Mouse (Mus musculus) heart, postnatal 10 days (tissue): ENCODE data around the gene Mfap3. TPM values are rescaled to one million over a fixed set of nuclear protein-coding genes. Genes with fewer than 3 reads are reported as not detected.
"Not testable (repeated sequence)": the region's sequence is repeated elsewhere in the genome, so short reads cannot be mapped to it uniquely, and the experiment has no call there.

Experiments
- DNase-seq, 2 experiments: peaks; one replicate each; pipeline ENCODE4 v3.0.0; 2021
- intact Hi-C: fragments of 180-260 bp; cut with DNase I; formaldehyde crosslinking; loops from one replicate; pipeline ENCODE4 v1.15.1; 2025
- total RNA-seq, 2 experiments: library from RNA; stranded (reverse); gene quantifications; 2 replicates each; pipeline ENCODE4 v1.2.3; 2021

The Mfap3 gene
- total RNA-seq, 2 experiments from 2014 or later = 23.9 to 24.2 TPM

GRCm38 (mm10) chr11:57527506-57527905 lies 9.0 kb downstream of the Mfap3 start:
- intact Hi-C loops = no loop called here
- DNase-seq = no peak

- intact Hi-C loops = no loop called here
- no peak for DNase-seq
Observed at GRCm38 (mm10) chr11:57529111-57529510, 10.6 kb downstream of the Mfap3 start.

GRCm38 (mm10) chr11:57531300-57531950 lies 13.0 kb downstream of the Mfap3 start:
- peak; percentile 10 to 17 for DNase-seq
- intact Hi-C loops = no loop called here

GRCm38 (mm10) chr11:57532306-57532705 lies 13.8 kb downstream of the Mfap3 start:
- no peak for DNase-seq
- intact Hi-C loops = no loop called here

- DNase-seq = no peak
- intact Hi-C loops = no loop called here
Observed at GRCm38 (mm10) chr11:57535912-57536311, 17.4 kb downstream of the Mfap3 start.

GRCm38 (mm10) chr11:57539841-57540418 lies 21.5 kb downstream of the Mfap3 start:
- DNase-seq = no peak
- intact Hi-C loops = no loop called here

GRCm38 (mm10) chr11:57540681-57541080 lies 22.2 kb downstream of the Mfap3 start:
- DNase-seq = no peak
- intact Hi-C loops = no loop called here

GRCm38 (mm10) chr11:57548618-57549550 lies 30.4 kb downstream of the Mfap3 start:
- DNase-seq = peak; percentile 82 to 92
- intact Hi-C loops = loop anchor here (1.0 to 5.0 kb wide), 5 partner anchors 68 to 383 kb away; partner anchors contain the start of gene Galnt10

GRCm38 (mm10) chr11:57550230-57550629 lies 31.8 kb downstream of the Mfap3 start:
- intact Hi-C loops = no loop called here
- DNase-seq = no peak

- DNase-seq = no peak
- intact Hi-C loops = no loop called here
Observed at GRCm38 (mm10) chr11:57551016-57551415, 32.6 kb downstream of the Mfap3 start.

- no peak for DNase-seq
- intact Hi-C loops = no loop called here
Observed at GRCm38 (mm10) chr11:57553015-57553780, 34.7 kb downstream of the Mfap3 start.

- DNase-seq, intact Hi-C loops: not testable (repeated sequence)
Observed at GRCm38 (mm10) chr11:57557936-57558335, 39.5 kb downstream of the Mfap3 start.

- intact Hi-C loops = no loop called here
- DNase-seq = no peak
Observed at GRCm38 (mm10) chr11:57564564-57564963, 46.1 kb downstream of the Mfap3 start.

- intact Hi-C loops = no loop called here
- DNase-seq = no peak
Observed at GRCm38 (mm10) chr11:57566091-57567035, 47.9 kb downstream of the Mfap3 start.

GRCm38 (mm10) chr11:57568950-57569490 lies 50.6 kb downstream of the Mfap3 start:
- intact Hi-C loops = no loop called here
- no peak for DNase-seq

GRCm38 (mm10) chr11:57571035-57571434 lies 52.6 kb downstream of the Mfap3 start:
- DNase-seq = no peak
- intact Hi-C loops = no loop called here

GRCm38 (mm10) chr11:57573686-57574274 lies 55.3 kb downstream of the Mfap3 start:
- intact Hi-C loops = no loop called here
- DNase-seq = no peak

- intact Hi-C loops = no loop called here
- DNase-seq = no peak
Observed at GRCm38 (mm10) chr11:57576871-57577515, 58.5 kb downstream of the Mfap3 start.
